Mouse (Mus musculus): Measurements from ENCODE around the gene Pak6. TPM values are rescaled to one million over a fixed set of nuclear protein-coding genes. Genes with fewer than 3 reads are reported as not detected.

The Pak6 gene
- total RNA-seq (2023), result 0.23 TPM in 1 of 2 replicates, not detected in the other

GRCm38 (mm10) chr2:118662902-118663803 is at the start of gene Pak6:
Pak6 (plus strand) TSS chr2:118663303.

GRCm38 (mm10) chr2:118703913-118704730 is 41.0 kb downstream of the Pak6 start, which contains the start of gene Ankrd63:
Ankrd63 (minus strand) TSS chr2:118703963.

GRCm38 (mm10) chr2:118728337-118728736 is 65.2 kb downstream of the Pak6 start, which contains the start of gene Plcb2:
Plcb2 (minus strand) TSS chr2:118728438.

GRCm38 (mm10) chr2:118745232-118745884 is 82.3 kb downstream of the Pak6 start, which contains the start of gene Inafm2:
Inafm2 (plus strand) TSS chr2:118745758.

Other genes starting within 250 kb of the Pak6 start
- gene Srp14, start 183.6 kb upstream of the Pak6 start, total RNA-seq (2023), result 64.4 and 66.7 TPM in 2 replicates
- gene Bmf, start 113.6 kb upstream of the Pak6 start, total RNA-seq (2023), result 5.6 and 13.9 TPM in 2 replicates
- gene Bub1b, start 65.1 kb upstream of the Pak6 start, total RNA-seq (2023), result 32.8 and 37.9 TPM in 2 replicates
- gene Ankrd63, start 40.7 kb downstream of the Pak6 start, total RNA-seq (2023), result 1.3 and 2.1 TPM in 2 replicates
- 141 and 180 TPM in 2 replicates for gene Plcb2, start 65.1 kb downstream of the Pak6 start, total RNA-seq (2023)
- gene Inafm2, start 82.5 kb downstream of the Pak6 start, total RNA-seq (2023), result 11.2 and 12.4 TPM in 2 replicates
- 0.25 TPM in 1 of 2 replicates, not detected in the other for gene Ccdc9b, start 99.4 kb downstream of the Pak6 start, total RNA-seq (2023)
- not detected in 2 replicates for gene Phgr1, start 109.5 kb downstream of the Pak6 start, total RNA-seq (2023)
- gene Disp2, start 116.4 kb downstream of the Pak6 start, total RNA-seq (2023), result not detected in 2 replicates
- 35.7 and 38.8 TPM in 2 replicates for gene Knstrn, start 150.7 kb downstream of the Pak6 start, total RNA-seq (2023)
- gene Ivd, start 198.7 kb downstream of the Pak6 start, total RNA-seq (2023), result 27.2 and 50.3 TPM in 2 replicates
- 8.2 and 12.0 TPM in 2 replicates for gene Bahd1, start 237.1 kb downstream of the Pak6 start, total RNA-seq (2023)